Mouse (Mus musculus) urinary bladder, adult 18-20 months (tissue): ENCODE measurements around the gene Itga7.

Source experiments
- DNase-seq, 2 experiments: peaks; one replicate each; pipeline ENCODE4 v3.0.0; 2022; ENCODE audit warnings: low spot score in 2 of 2, mixed read lengths in 2 of 2

The Itga7 gene

GRCm38 (mm10) chr10:128911430-128911829 is 22.2 kb upstream of the Itga7 start:
- no peak for DNase-seq

GRCm38 (mm10) chr10:128912268-128912667 is 21.4 kb upstream of the Itga7 start:
- DNase-seq, result no peak

- DNase-seq, result no peak
Observed at GRCm38 (mm10) chr10:128912791-128913190, 20.8 kb upstream of the Itga7 start.

GRCm38 (mm10) chr10:128913219-128913618 is 20.4 kb upstream of the Itga7 start:
- peak; percentile 69 to 73 for DNase-seq

- no peak for DNase-seq
Observed at GRCm38 (mm10) chr10:128913696-128914095, 19.9 kb upstream of the Itga7 start.

- DNase-seq, result no peak
Observed at GRCm38 (mm10) chr10:128915550-128915949, 18.1 kb upstream of the Itga7 start.

GRCm38 (mm10) chr10:128916665-128917064 is 17.0 kb upstream of the Itga7 start:
- no peak for DNase-seq

GRCm38 (mm10) chr10:128917400-128917799 is 16.2 kb upstream of the Itga7 start:
- no peak for DNase-seq

- no peak for DNase-seq
Observed at GRCm38 (mm10) chr10:128918246-128918645, 15.4 kb upstream of the Itga7 start.

- DNase-seq, result no peak
Observed at GRCm38 (mm10) chr10:128919203-128919631, 14.4 kb upstream of the Itga7 start.

- no peak for DNase-seq
Observed at GRCm38 (mm10) chr10:128919966-128920365, 13.7 kb upstream of the Itga7 start.

- no peak for DNase-seq
Observed at GRCm38 (mm10) chr10:128920736-128921161, 12.9 kb upstream of the Itga7 start.

GRCm38 (mm10) chr10:128921251-128921650 is 12.4 kb upstream of the Itga7 start:
- no peak for DNase-seq

GRCm38 (mm10) chr10:128921883-128922821 is 11.5 kb upstream of the Itga7 start:
- no peak for DNase-seq

- DNase-seq, result no peak
Observed at GRCm38 (mm10) chr10:128922822-128923012, 10.9 kb upstream of the Itga7 start, which contains the start of gene Rdh5. TSS of gene Rdh5 (minus strand) at chr10:128922888.

- DNase-seq, result peak; percentile 94 to 96
Observed at GRCm38 (mm10) chr10:128923013-128923691, 10.5 kb upstream of the Itga7 start.

- DNase-seq, result no peak
Observed at GRCm38 (mm10) chr10:128923935-128924334, 9.7 kb upstream of the Itga7 start, which contains the start of gene Bloc1s1. TSS of gene Bloc1s1 (minus strand) at chr10:128924035.

- no peak for DNase-seq
Observed at GRCm38 (mm10) chr10:128928356-128928755, 5.3 kb upstream of the Itga7 start.

GRCm38 (mm10) chr10:128929638-128930378 is 3.8 kb upstream of the Itga7 start:
- no peak for DNase-seq

GRCm38 (mm10) chr10:128931441-128931840 is 2.2 kb upstream of the Itga7 start:
- DNase-seq, result no peak

- no peak for DNase-seq
Observed at GRCm38 (mm10) chr10:128933976-128934721, 531 bp downstream of the Itga7 start.
